Mouse (Mus musculus): ENCODE data around the gene Tmem229b. TPM values are rescaled to one million over a fixed set of nuclear protein-coding genes. Genes with fewer than 3 reads are reported as not detected.

Gene Tmem229b
- polyA plus RNA-seq, 1 experiment from 2014 or later: 5.5 TPM

- H3K4me3 ChIP-seq (ENCODE audit: low read depth, low read length): no peak overlapping the region
- no peak overlapping the region for H3K27ac ChIP-seq (ENCODE audit: low read depth, low read length)
- no peak for DNase-seq (ENCODE audit: low spot score)
- WGBS: 44% methylated on average over 6 of the region's 7 CpGs
- H3K27me3 ChIP-seq (replicated peaks; ENCODE audit: control insufficient read depth, insufficient read depth, low read length): no peaks in the 10 kb centered on the region
- no peak overlapping the region for H3K9ac ChIP-seq (ENCODE audit: low read depth, low read length)
- H3K9me3 ChIP-seq (ENCODE audit: control insufficient read depth, low read length): no peaks in the 10 kb centered on the region
- H3K36me3 ChIP-seq (ENCODE audit: control insufficient read depth, insufficient read depth, low read length): no peaks in the 10 kb centered on the region
- H3K4me1 ChIP-seq (replicated peaks; ENCODE audit: control insufficient read depth, insufficient read depth, low read length): peaks cover 6% of the 10 kb centered on the region
- H3K4me2 ChIP-seq: no peak overlapping the region
- ATAC-seq (replicated peaks; ENCODE audit: low FRiP score): no peak
Observed at GRCm38 (mm10) chr12:78996711-78997110, 10.7 kb downstream of the Tmem229b start.

- Histone ChIP-seq H3K27ac (ENCODE audit: low read depth, low read length) (no peak overlapping the region), H3K9me3 (ENCODE audit: control insufficient read depth, low read length) (no peaks in the 10 kb centered on the region), H3K4me2 (no peak overlapping the region), H3K27me3 (replicated peaks; ENCODE audit: control insufficient read depth, insufficient read depth, low read length) (no peaks in the 10 kb centered on the region), H3K9ac (ENCODE audit: low read depth, low read length) (no peak overlapping the region), H3K4me3 (ENCODE audit: low read depth, low read length) (no peak overlapping the region), H3K4me1 (replicated peaks; ENCODE audit: control insufficient read depth, insufficient read depth, low read length) (peaks cover 6% of the 10 kb centered on the region), H3K36me3 (ENCODE audit: control insufficient read depth, insufficient read depth, low read length) (no peaks in the 10 kb centered on the region)
- DNase-seq (ENCODE audit: low spot score) (no peak), ATAC-seq (replicated peaks; ENCODE audit: low FRiP score) (no peak)
- WGBS: 85% methylated on average over 4 of the region's 4 CpGs
Observed at GRCm38 (mm10) chr12:78996271-78996670, 11.2 kb downstream of the Tmem229b start.

GRCm38 (mm10) chr12:78987581-78988081, 19.8 kb downstream of the Tmem229b start:
- Histone ChIP-seq H3K27ac (ENCODE audit: low read depth, low read length) (no peak overlapping the region), H3K27me3 (replicated peaks; ENCODE audit: control insufficient read depth, insufficient read depth, low read length) (no peaks in the 10 kb centered on the region), H3K4me1 (replicated peaks; ENCODE audit: control insufficient read depth, insufficient read depth, low read length) (peaks cover 6% of the 10 kb centered on the region), H3K9me3 (ENCODE audit: control insufficient read depth, low read length) (no peaks in the 10 kb centered on the region), H3K36me3 (ENCODE audit: control insufficient read depth, insufficient read depth, low read length) (no peaks in the 10 kb centered on the region), H3K4me3 (ENCODE audit: low read depth, low read length) (no peak overlapping the region), H3K9ac (ENCODE audit: low read depth, low read length) (no peak overlapping the region), H3K4me2 (no peak overlapping the region)
- WGBS: 59% methylated on average over 9 of the region's 9 CpGs
- no peak for DNase-seq (ENCODE audit: low spot score)
- no peak for ATAC-seq (replicated peaks; ENCODE audit: low FRiP score)

GRCm38 (mm10) chr12:78984035-78984432, 23.4 kb downstream of the Tmem229b start:
- Histone ChIP-seq H3K27ac (ENCODE audit: low read depth, low read length) (no peak overlapping the region), H3K4me2 (no peak overlapping the region), H3K4me1 (replicated peaks; ENCODE audit: control insufficient read depth, insufficient read depth, low read length) (peaks cover 10% of the 10 kb centered on the region), H3K36me3 (ENCODE audit: control insufficient read depth, insufficient read depth, low read length) (no peaks in the 10 kb centered on the region), H3K9ac (ENCODE audit: low read depth, low read length) (no peak overlapping the region), H3K4me3 (ENCODE audit: low read depth, low read length) (no peak overlapping the region), H3K27me3 (replicated peaks; ENCODE audit: control insufficient read depth, insufficient read depth, low read length) (no peaks in the 10 kb centered on the region), H3K9me3 (ENCODE audit: control insufficient read depth, low read length) (no peaks in the 10 kb centered on the region)
- no peak for ATAC-seq (replicated peaks; ENCODE audit: low FRiP score)
- no peak for DNase-seq (ENCODE audit: low spot score)
- WGBS: 74% methylated on average over 3 of the region's 3 CpGs

- Histone ChIP-seq H3K4me1 (replicated peaks; ENCODE audit: control insufficient read depth, insufficient read depth, low read length) (peaks cover 10% of the 10 kb centered on the region), H3K4me3 (ENCODE audit: low read depth, low read length) (no peak overlapping the region), H3K9ac (ENCODE audit: low read depth, low read length) (no peak overlapping the region), H3K27me3 (replicated peaks; ENCODE audit: control insufficient read depth, insufficient read depth, low read length) (no peaks in the 10 kb centered on the region), H3K36me3 (ENCODE audit: control insufficient read depth, insufficient read depth, low read length) (no peaks in the 10 kb centered on the region), H3K9me3 (ENCODE audit: control insufficient read depth, low read length) (no peaks in the 10 kb centered on the region), H3K27ac (ENCODE audit: low read depth, low read length) (no peak overlapping the region), H3K4me2 (peak overlapping the region; percentile 26)
- peak; percentile 40; the same call in 1 of the 2 replicates for ATAC-seq (replicated peaks; ENCODE audit: low FRiP score)
- 45% methylated on average over 9 of the region's 9 CpGs for WGBS
- DNase-seq (ENCODE audit: low spot score): no peak
Observed at GRCm38 (mm10) chr12:78983296-78984034, 24.0 kb downstream of the Tmem229b start.

GRCm38 (mm10) chr12:78981938-78982825, 25.2 kb downstream of the Tmem229b start:
- Histone ChIP-seq H3K4me2 (no peak overlapping the region), H3K4me1 (replicated peaks; ENCODE audit: control insufficient read depth, insufficient read depth, low read length) (peaks cover 10% of the 10 kb centered on the region), H3K36me3 (ENCODE audit: control insufficient read depth, insufficient read depth, low read length) (no peaks in the 10 kb centered on the region), H3K4me3 (ENCODE audit: low read depth, low read length) (no peak overlapping the region), H3K27ac (ENCODE audit: low read depth, low read length) (no peak overlapping the region), H3K9me3 (ENCODE audit: control insufficient read depth, low read length) (no peaks in the 10 kb centered on the region), H3K27me3 (replicated peaks; ENCODE audit: control insufficient read depth, insufficient read depth, low read length) (no peaks in the 10 kb centered on the region), H3K9ac (ENCODE audit: low read depth, low read length) (no peak overlapping the region)
- 65% methylated on average over 9 of the region's 9 CpGs for WGBS
- ATAC-seq (replicated peaks; ENCODE audit: low FRiP score): no peak
- no peak for DNase-seq (ENCODE audit: low spot score)

- no peak for ATAC-seq (replicated peaks; ENCODE audit: low FRiP score)
- no peaks in the 10 kb centered on the region for H3K9me3 ChIP-seq (ENCODE audit: control insufficient read depth, low read length)
- no peak overlapping the region for H3K4me3 ChIP-seq (ENCODE audit: low read depth, low read length)
- DNase-seq (ENCODE audit: low spot score): no peak
- H3K27ac ChIP-seq (ENCODE audit: low read depth, low read length): peak overlapping the region; percentile 16; the same call in 1 of the 2 replicates
- no peaks in the 10 kb centered on the region for H3K27me3 ChIP-seq (replicated peaks; ENCODE audit: control insufficient read depth, insufficient read depth, low read length)
- WGBS: 55% methylated on average over 2 of the region's 2 CpGs
- H3K4me2 ChIP-seq: peak overlapping the region; percentile 49
- H3K9ac ChIP-seq (ENCODE audit: low read depth, low read length): no peak overlapping the region
- peaks cover 10% of the 10 kb centered on the region for H3K4me1 ChIP-seq (replicated peaks; ENCODE audit: control insufficient read depth, insufficient read depth, low read length)
- no peaks in the 10 kb centered on the region for H3K36me3 ChIP-seq (ENCODE audit: control insufficient read depth, insufficient read depth, low read length)
Observed at GRCm38 (mm10) chr12:78981131-78981530, 26.3 kb downstream of the Tmem229b start.

GRCm38 (mm10) chr12:78980683-78981091, 26.7 kb downstream of the Tmem229b start:
- 38% methylated on average over 5 of the region's 5 CpGs for WGBS
- H3K4me3 ChIP-seq (ENCODE audit: low read depth, low read length): peak overlapping the region; percentile 2
- peak overlapping the region; percentile 49 for H3K4me2 ChIP-seq
- no peak for DNase-seq (ENCODE audit: low spot score)
- H3K36me3 ChIP-seq (ENCODE audit: control insufficient read depth, insufficient read depth, low read length): no peaks in the 10 kb centered on the region
- no peak overlapping the region for H3K9ac ChIP-seq (ENCODE audit: low read depth, low read length)
- ATAC-seq (replicated peaks; ENCODE audit: low FRiP score): peak; percentile 59
- H3K4me1 ChIP-seq (replicated peaks; ENCODE audit: control insufficient read depth, insufficient read depth, low read length): peaks cover 10% of the 10 kb centered on the region
- no peaks in the 10 kb centered on the region for H3K27me3 ChIP-seq (replicated peaks; ENCODE audit: control insufficient read depth, insufficient read depth, low read length)
- H3K9me3 ChIP-seq (ENCODE audit: control insufficient read depth, low read length): no peaks in the 10 kb centered on the region
- H3K27ac ChIP-seq (ENCODE audit: low read depth, low read length): no peak overlapping the region

Data from liver, embryonic 11.5 days (tissue).